Mouse (Mus musculus): ENCODE data around the gene Vegfb. TPM values are rescaled to one million over a fixed set of nuclear protein-coding genes. Genes with fewer than 3 reads are reported as not detected.

Vegfb gene
- polyA plus RNA-seq, 1 experiment from 2014 or later = 49.6 TPM

GRCm38 (mm10) chr19:6940396-6941351 is 46.8 kb downstream of the Vegfb start:
- Histone ChIP-seq H3K27me3 (replicated peaks; ENCODE audit: control insufficient read depth, insufficient read depth, low read length) (peaks cover 10% of the 10 kb centered on the region), H3K4me1 (ENCODE audit: control insufficient read depth, insufficient read depth, low read depth, low read length) (peaks cover 35% of the 10 kb centered on the region), H3K4me2 (ENCODE audit: low read length) (peak overlapping the region; percentile 76), H3K9ac (ENCODE audit: low read depth, low read length) (peak overlapping the region; percentile 95), H3K27ac (ENCODE audit: low read depth, low read length) (peak overlapping the region; percentile 97), H3K4me3 (ENCODE audit: low read length) (peak overlapping the region; percentile 86), H3K9me3 (ENCODE audit: control insufficient read depth, low read length) (no peaks in the 10 kb centered on the region), H3K36me3 (ENCODE audit: control insufficient read depth, insufficient read depth, low read length) (no peaks in the 10 kb centered on the region)
- ATAC-seq = peak; percentile 7
- WGBS = 19% methylated on average over 29 of the region's 29 CpGs

GRCm38 (mm10) chr19:6939106-6940002 is 48.1 kb downstream of the Vegfb start:
- peak overlapping the region; percentile 86 for H3K4me3 ChIP-seq (ENCODE audit: low read length)
- H3K27ac ChIP-seq (ENCODE audit: low read depth, low read length) = no peak overlapping the region
- peaks cover 11% of the 10 kb centered on the region for H3K27me3 ChIP-seq (replicated peaks; ENCODE audit: control insufficient read depth, insufficient read depth, low read length)
- H3K9ac ChIP-seq (ENCODE audit: low read depth, low read length) = peak overlapping the region; percentile 95
- H3K4me2 ChIP-seq (ENCODE audit: low read length) = peak overlapping the region; percentile 76
- H3K36me3 ChIP-seq (ENCODE audit: control insufficient read depth, insufficient read depth, low read length) = no peaks in the 10 kb centered on the region
- ATAC-seq = no peak
- H3K9me3 ChIP-seq (ENCODE audit: control insufficient read depth, low read length) = no peaks in the 10 kb centered on the region
- WGBS = 88% methylated on average over 20 of the region's 20 CpGs
- peaks cover 38% of the 10 kb centered on the region for H3K4me1 ChIP-seq (ENCODE audit: control insufficient read depth, insufficient read depth, low read depth, low read length)

DNA sequence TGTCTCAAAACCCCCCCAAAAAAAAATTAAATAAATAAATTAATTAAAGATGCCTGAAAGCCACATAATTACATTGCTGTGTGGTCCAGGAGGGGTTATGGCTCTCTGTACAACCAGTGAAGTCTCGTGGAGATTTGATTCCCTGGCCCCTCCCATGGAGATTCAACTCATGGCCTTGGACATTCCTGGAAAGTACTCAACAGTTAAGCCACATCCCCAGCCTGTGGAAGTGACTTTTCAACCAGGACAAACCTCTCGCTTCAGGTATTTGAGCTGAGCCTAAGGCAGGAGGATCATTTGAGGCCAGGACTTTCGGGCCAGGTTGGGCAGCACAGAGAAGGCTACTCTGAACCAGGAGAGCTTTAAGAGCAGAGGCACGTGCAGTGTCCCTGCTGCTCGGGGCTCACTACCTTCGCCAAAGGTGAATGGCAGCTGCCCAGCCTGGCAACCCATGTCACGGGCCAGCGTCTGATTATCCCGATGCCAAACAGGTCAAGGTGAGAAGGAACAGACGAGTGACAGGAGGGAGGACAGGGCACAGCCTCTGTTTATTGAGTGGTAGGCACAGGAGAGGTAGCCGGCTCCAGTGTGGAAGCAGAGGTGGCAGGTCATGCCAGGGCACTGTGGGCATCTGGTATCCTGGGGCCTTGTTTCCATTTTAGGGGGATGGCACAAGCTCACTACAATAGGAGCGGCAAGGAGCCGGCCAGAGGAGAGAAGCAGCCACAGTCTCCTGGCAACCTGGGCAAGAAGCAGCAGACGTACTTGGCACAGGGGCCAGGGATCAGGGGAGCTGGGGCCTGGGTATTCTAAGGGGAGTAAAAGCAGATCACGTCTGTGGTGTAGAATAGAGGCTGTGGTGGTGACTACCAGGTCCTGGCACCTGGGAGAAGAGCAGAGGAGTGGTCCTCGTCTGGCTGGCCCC is 49.6 kb downstream of the Vegfb start:
- H3K9ac ChIP-seq (ENCODE audit: low read depth, low read length) = peak overlapping the region; percentile 18; the same call in 1 of the 2 replicates
- H3K27me3 ChIP-seq (replicated peaks; ENCODE audit: control insufficient read depth, insufficient read depth, low read length) = peaks cover 19% of the 10 kb centered on the region
- H3K27ac ChIP-seq (ENCODE audit: low read depth, low read length) = no peak overlapping the region
- ATAC-seq = no peak
- 70% methylated on average over 16 of the region's 16 CpGs for WGBS
- H3K36me3 ChIP-seq (ENCODE audit: control insufficient read depth, insufficient read depth, low read length) = no peaks in the 10 kb centered on the region
- H3K4me2 ChIP-seq (ENCODE audit: low read length) = no peak overlapping the region
- H3K4me3 ChIP-seq (ENCODE audit: low read length) = no peak overlapping the region
- H3K4me1 ChIP-seq (ENCODE audit: control insufficient read depth, insufficient read depth, low read depth, low read length) = peaks cover 44% of the 10 kb centered on the region
- no peaks in the 10 kb centered on the region for H3K9me3 ChIP-seq (ENCODE audit: control insufficient read depth, low read length)

DNA sequence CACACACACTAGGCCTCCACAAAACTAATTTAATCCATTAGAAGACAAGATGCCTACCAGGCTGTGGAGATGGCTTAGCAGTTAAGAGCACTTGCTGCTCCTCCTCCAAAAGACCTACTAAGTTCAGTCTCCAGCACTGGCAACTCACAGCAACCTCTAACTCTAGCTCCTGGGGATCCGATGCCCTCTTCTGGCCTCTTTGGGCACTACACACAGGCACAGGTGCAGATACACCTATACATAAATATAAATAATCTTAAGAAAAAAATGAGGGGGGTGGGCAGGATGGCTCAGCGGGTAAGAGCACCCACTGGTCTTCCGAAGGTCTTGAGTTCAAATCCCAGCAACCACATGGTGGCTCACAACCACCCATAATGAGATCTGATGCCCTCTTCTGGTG is 51.2 kb downstream of the Vegfb start:
- Histone ChIP-seq H3K27me3 (replicated peaks; ENCODE audit: control insufficient read depth, insufficient read depth, low read length) (peaks cover 33% of the 10 kb centered on the region), H3K9me3 (ENCODE audit: control insufficient read depth, low read length) (no peaks in the 10 kb centered on the region), H3K4me1 (ENCODE audit: control insufficient read depth, insufficient read depth, low read depth, low read length) (peaks cover 40% of the 10 kb centered on the region), H3K4me2 (ENCODE audit: low read length) (no peak overlapping the region), H3K36me3 (ENCODE audit: control insufficient read depth, insufficient read depth, low read length) (no peaks in the 10 kb centered on the region), H3K4me3 (ENCODE audit: low read length) (no peak overlapping the region), H3K9ac (ENCODE audit: low read depth, low read length) (no peak overlapping the region), H3K27ac (ENCODE audit: low read depth, low read length) (no peak overlapping the region)
- ATAC-seq = no peak
- WGBS = 18% methylated on average over 3 of the region's 3 CpGs

DNA sequence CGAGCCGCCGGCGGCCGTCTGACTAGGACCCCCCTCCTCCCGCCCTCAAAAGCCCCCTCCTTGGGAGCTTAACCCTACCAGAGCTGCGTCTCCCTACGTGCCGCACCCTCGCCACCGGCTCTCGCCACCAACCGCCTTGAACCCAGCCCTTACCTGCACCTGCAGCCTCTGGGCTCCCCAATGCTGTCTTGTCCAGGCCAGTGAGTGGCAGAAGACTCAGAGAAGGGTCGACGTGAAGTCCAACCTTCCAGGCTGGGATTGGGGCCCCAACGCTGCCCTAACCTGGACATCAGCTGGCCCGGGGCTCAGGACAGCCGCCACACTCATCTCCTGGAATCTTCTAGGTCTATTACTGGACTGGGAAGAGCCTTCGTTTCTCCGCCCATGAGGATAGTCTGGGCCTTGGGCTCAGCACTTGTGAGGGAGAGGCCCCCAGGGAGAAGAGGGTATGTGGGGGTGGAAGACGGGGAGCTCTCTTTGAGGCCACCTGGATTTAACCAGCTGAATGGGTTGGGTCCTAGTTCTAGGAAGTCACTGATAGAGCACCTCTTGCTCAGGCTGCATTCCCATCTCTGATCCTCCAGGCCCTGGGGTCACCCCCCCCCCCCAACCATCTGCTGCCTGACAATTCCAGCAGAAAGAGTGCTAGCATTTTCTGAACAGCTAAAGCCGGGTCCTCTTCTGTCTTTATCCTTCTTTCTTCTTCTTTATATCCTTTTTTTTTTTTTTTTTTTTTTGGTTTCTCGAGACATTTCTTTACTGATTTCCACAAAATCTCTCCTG is 53.1 kb downstream of the Vegfb start, which contains the start of gene Kcnk4:
TSS of gene Kcnk4 (minus strand) at position 321 of the 783 bp plus-strand sequence.
- H3K36me3 ChIP-seq (ENCODE audit: control insufficient read depth, insufficient read depth, low read length) = no peaks in the 10 kb centered on the region
- WGBS = 8% methylated on average over 23 of the region's 23 CpGs
- H3K9me3 ChIP-seq (ENCODE audit: control insufficient read depth, low read length) = no peaks in the 10 kb centered on the region
- peaks cover 26% of the 10 kb centered on the region for H3K4me1 ChIP-seq (ENCODE audit: control insufficient read depth, insufficient read depth, low read depth, low read length)
- peak within 1 kb of the TSS; percentile 84 for H3K4me2 ChIP-seq (ENCODE audit: low read length)
- no peak; the same call in 1 of the 2 replicates for ATAC-seq
- H3K9ac ChIP-seq (ENCODE audit: low read depth, low read length) = peak within 1 kb of the TSS; percentile 74
- H3K4me3 ChIP-seq (ENCODE audit: low read length) = peak within 1 kb of the TSS; percentile 51
- H3K27ac ChIP-seq (ENCODE audit: low read depth, low read length) = peak within 1 kb of the TSS; percentile 31; the same call in 1 of the 2 replicates
- H3K27me3 ChIP-seq (replicated peaks; ENCODE audit: control insufficient read depth, insufficient read depth, low read length) = peaks cover 36% of the 10 kb centered on the region

DNA sequence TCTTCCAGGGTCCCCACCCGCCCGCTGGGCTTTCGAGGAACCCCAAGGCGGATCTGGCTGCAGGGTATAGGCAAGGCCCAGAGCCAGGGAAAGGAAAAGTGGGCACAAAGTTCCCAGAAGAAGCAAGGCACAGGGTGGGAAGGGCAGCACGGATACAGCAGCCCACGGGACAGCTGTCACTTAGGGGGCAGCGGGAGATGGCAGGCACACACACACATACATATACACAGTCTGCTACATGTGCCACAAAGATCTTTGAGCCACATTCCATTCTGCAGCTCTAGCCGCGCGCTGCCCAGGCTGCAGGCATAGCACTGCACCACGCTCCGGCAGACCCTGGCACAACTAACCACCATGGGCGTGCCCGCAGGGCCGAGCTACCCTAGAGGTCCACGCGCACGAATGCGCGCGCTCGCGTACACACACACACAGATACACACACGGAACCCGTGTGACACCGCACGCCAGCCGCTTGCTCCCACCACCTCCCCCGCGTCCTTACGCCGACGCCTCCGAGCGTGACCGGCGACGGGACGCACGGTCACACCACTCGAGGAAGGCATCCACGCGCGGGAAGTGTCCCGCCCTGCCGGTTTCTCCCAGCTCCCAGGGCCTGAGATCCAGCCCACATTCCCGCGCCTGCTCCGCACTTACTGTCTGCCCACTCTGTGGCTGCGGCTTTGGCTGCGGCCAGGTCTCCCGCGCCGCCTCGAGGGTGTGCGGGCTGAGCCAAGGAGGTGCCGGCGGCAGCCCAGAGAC is 53.8 kb downstream of the Vegfb start:
- H3K4me1 ChIP-seq (ENCODE audit: control insufficient read depth, insufficient read depth, low read depth, low read length) = peaks cover 18% of the 10 kb centered on the region
- H3K36me3 ChIP-seq (ENCODE audit: control insufficient read depth, insufficient read depth, low read length) = no peaks in the 10 kb centered on the region
- H3K27me3 ChIP-seq (replicated peaks; ENCODE audit: control insufficient read depth, insufficient read depth, low read length) = peaks cover 42% of the 10 kb centered on the region
- H3K4me2 ChIP-seq (ENCODE audit: low read length) = peak overlapping the region; percentile 84
- peak overlapping the region; percentile 51 for H3K4me3 ChIP-seq (ENCODE audit: low read length)
- H3K9me3 ChIP-seq (ENCODE audit: control insufficient read depth, low read length) = no peaks in the 10 kb centered on the region
- peak overlapping the region; percentile 74 for H3K9ac ChIP-seq (ENCODE audit: low read depth, low read length)
- WGBS = 2% methylated on average over 58 of the region's 58 CpGs
- peak; percentile 69 for ATAC-seq
- peak overlapping the region; percentile 31; the same call in 1 of the 2 replicates for H3K27ac ChIP-seq (ENCODE audit: low read depth, low read length)

DNA sequence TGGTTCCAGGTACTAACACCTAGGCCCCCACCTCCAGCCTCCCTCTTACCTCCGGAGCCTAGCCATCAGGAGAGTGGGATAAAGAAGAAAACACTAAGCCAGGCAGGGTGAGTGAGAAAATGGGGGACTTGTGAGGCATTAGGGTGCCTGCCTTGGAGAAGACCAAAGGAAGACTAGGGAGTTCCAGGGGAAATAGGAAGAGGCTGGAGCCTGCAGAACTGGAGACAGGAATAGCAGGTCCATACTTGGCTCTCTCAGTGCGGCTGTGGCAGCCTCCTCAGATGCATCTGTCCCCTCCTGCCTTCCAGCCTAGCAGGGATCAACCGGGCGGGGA is 54.4 kb downstream of the Vegfb start:
- ATAC-seq = no peak
- WGBS = 22% methylated on average over 4 of the region's 4 CpGs
- H3K4me1 ChIP-seq (ENCODE audit: control insufficient read depth, insufficient read depth, low read depth, low read length) = peaks cover 14% of the 10 kb centered on the region
- peak overlapping the region; percentile 74 for H3K9ac ChIP-seq (ENCODE audit: low read depth, low read length)
- no peaks in the 10 kb centered on the region for H3K36me3 ChIP-seq (ENCODE audit: control insufficient read depth, insufficient read depth, low read length)
- H3K4me2 ChIP-seq (ENCODE audit: low read length) = peak overlapping the region; percentile 84
- peak overlapping the region; percentile 51 for H3K4me3 ChIP-seq (ENCODE audit: low read length)
- H3K27me3 ChIP-seq (replicated peaks; ENCODE audit: control insufficient read depth, insufficient read depth, low read length) = peaks cover 44% of the 10 kb centered on the region
- H3K27ac ChIP-seq (ENCODE audit: low read depth, low read length) = no peak overlapping the region
- no peaks in the 10 kb centered on the region for H3K9me3 ChIP-seq (ENCODE audit: control insufficient read depth, low read length)
